10 mouse cellular contexts compared by ENCODE assay signal in the genomic region with DNA sequence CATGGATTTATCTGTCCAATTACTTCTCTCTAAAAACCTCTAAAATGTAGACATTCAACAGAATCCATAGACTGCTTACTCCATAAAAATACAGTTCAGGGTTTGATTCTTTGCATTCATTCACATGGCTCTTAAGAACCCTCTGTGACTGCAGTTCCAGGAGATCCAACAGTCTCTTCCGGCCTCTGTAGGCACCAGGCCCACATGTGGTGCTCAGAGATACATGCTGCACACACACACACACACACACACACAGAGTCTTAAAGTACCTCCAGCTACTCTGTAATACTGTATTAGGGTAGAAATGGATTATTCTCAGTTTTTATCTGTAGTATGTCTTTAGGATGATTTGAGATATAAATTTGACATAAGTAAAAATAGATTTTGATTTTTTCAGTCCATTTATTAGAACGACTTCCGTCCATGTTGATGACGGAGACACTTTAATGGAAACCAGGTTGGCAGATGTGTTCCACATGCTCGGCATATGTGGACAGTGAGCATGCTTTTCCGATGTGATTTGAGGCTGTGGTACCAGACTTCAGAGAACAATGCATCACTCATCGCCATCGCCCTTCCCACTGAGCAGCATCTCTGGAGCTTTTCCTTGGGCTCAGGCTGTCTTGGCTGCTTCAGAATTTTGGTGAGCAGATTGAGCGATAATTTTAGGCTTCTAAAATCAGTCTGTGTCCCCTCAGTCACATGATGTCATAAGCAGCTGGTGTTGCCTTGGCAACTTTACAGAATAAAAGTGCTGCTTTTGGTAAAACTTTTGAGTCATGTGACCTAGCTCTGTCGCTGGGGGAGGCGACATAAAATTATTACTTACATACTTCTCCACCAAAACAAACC. TPM values are rescaled to one million over a fixed set of nuclear protein-coding genes. Genes with fewer than 3 reads are reported as not detected.
DNase-seq lines count a peak whose midpoint lies in the region; ATAC-seq and TF ChIP-seq lines count a peak whose summit lies in the region.
"Had no signal": no experiment of that assay in that cellular context is flagged by ENCODE, and none has a peak within 500 bp of the region (broad histone marks: within the 10 kb centered on the region; RNA-seq: fewer than 3 reads in every experiment).

No protein-coding gene starts in this region.

- H3K27me3 ChIP-seq in lung, postnatal 0 days (replicated peaks; ENCODE audit: insufficient read depth, low read length) = no peaks in the 10 kb centered on the region
- no peaks in the 10 kb centered on the region for H3K27me3 ChIP-seq in forebrain, embryonic 16.5 days (replicated peaks; ENCODE audit: control insufficient read depth, insufficient read depth, low read length)
- no peaks in the 10 kb centered on the region for H3K27me3 ChIP-seq in midbrain, embryonic 10.5 days (ENCODE audit: low read depth, poor library complexity, severe bottlenecking)
- no peaks in the 10 kb centered on the region for H3K27me3 ChIP-seq in intestine, embryonic 15.5 days (replicated peaks)
- H3K27me3 ChIP-seq: heart, embryonic 13.5 days; midbrain, embryonic 12.5 days had no signal

- peak; percentile 15 for DNase-seq in lung, postnatal 0 days (ENCODE audit: low spot score)
- DNase-seq in lung, adult 2 months = no peak
- peak; percentile 32 to 47 for DNase-seq in layer of hippocampus, postnatal 25 days (ENCODE audit: extremely low spot score in 1 of 2, low spot score in 1 of 2)
- DNase-seq in right cerebral cortex, postnatal 36 days (ENCODE audit: low spot score in 2 of 2) = peak; percentile 77 to 86
- no peak for DNase-seq in midbrain, embryonic 10.5 days (ENCODE audit: low spot score)
- DNase-seq in spleen, postnatal 14 days (ENCODE audit: low spot score in 2 of 2) = no peak

- no peak overlapping the region for H3K9ac ChIP-seq in lung, postnatal 0 days (replicated peaks; ENCODE audit: low read depth)
- H3K9ac ChIP-seq in forebrain, embryonic 16.5 days (replicated peaks; ENCODE audit: low read depth, low read length) = no peak overlapping the region
- H3K9ac ChIP-seq in intestine, embryonic 15.5 days = no peak overlapping the region
- H3K9ac ChIP-seq: heart, embryonic 13.5 days; midbrain, embryonic 12.5 days had no signal

- no peak for TF ChIP-seq EP300 in lung, postnatal 0 days (IDR thresholded peaks at IDR 0.05)

- no peak for TF ChIP-seq CTCF in lung, postnatal 0 days (IDR thresholded peaks at IDR 0.05)
- TF ChIP-seq CTCF in lung, adult 2 months (IDR thresholded peaks at IDR 0.05; ENCODE audit: insufficient read depth, low read length) = no peak

- no peak overlapping the region for H3K27ac ChIP-seq in lung, postnatal 0 days (ENCODE audit: low read length)
- peak overlapping the region; percentile 29; the same call in 1 of the 2 replicates for H3K27ac ChIP-seq in forebrain, embryonic 16.5 days (ENCODE audit: low read length)
- H3K27ac ChIP-seq in midbrain, embryonic 10.5 days (replicated peaks) = no peak overlapping the region
- H3K27ac ChIP-seq in intestine, embryonic 15.5 days = no peak overlapping the region
- H3K27ac ChIP-seq: heart, embryonic 13.5 days; midbrain, embryonic 12.5 days had no signal

- H3K4me2 ChIP-seq in lung, postnatal 0 days (replicated peaks; ENCODE audit: low read depth, low read length) = no peak overlapping the region
- no peak overlapping the region for H3K4me2 ChIP-seq in forebrain, embryonic 16.5 days (ENCODE audit: low read length)
- no peak overlapping the region for H3K4me2 ChIP-seq in intestine, embryonic 15.5 days (replicated peaks)
- H3K4me2 ChIP-seq: heart, embryonic 13.5 days; midbrain, embryonic 12.5 days had no signal

- H3K4me1 ChIP-seq in lung, postnatal 0 days (ENCODE audit: insufficient read depth, low read depth, low read length) = no peaks in the 10 kb centered on the region
- no peaks in the 10 kb centered on the region for H3K4me1 ChIP-seq in lung, adult 2 months (ENCODE audit: control insufficient read depth, insufficient read depth, low read length)
- H3K4me1 ChIP-seq in forebrain, embryonic 16.5 days (replicated peaks; ENCODE audit: control insufficient read depth, insufficient read depth, low read length) = no peaks in the 10 kb centered on the region
- no peaks in the 10 kb centered on the region for H3K4me1 ChIP-seq in midbrain, embryonic 10.5 days
- 0 out of 2 replicates have a peak, but pooled peaks cover 3% of the 10 kb centered on the region for H3K4me1 ChIP-seq in intestine, embryonic 15.5 days (replicated peaks)
- H3K4me1 ChIP-seq: midbrain, embryonic 12.5 days had no signal

- TF ChIP-seq POLR2A in lung, adult 2 months (IDR thresholded peaks at IDR 0.05; ENCODE audit: borderline replicate concordance, extremely low read depth, low read depth, low read length) = no peak

- H3K36me3 ChIP-seq in lung, postnatal 0 days (ENCODE audit: insufficient read depth, low read length) = no peaks in the 10 kb centered on the region
- H3K36me3 ChIP-seq in forebrain, embryonic 16.5 days (ENCODE audit: control insufficient read depth, insufficient read depth) = no peaks in the 10 kb centered on the region
- no peaks in the 10 kb centered on the region for H3K36me3 ChIP-seq in midbrain, embryonic 10.5 days
- H3K36me3 ChIP-seq in intestine, embryonic 15.5 days = no peaks in the 10 kb centered on the region
- H3K36me3 ChIP-seq: heart, embryonic 13.5 days; midbrain, embryonic 12.5 days had no signal

- H3K4me3 ChIP-seq in lung, postnatal 0 days (ENCODE audit: low read depth, low read length) = no peak overlapping the region
- H3K4me3 ChIP-seq in lung, adult 2 months (replicated peaks; ENCODE audit: extremely low read depth, low read depth, low read length) = no peak overlapping the region
- no peak overlapping the region for H3K4me3 ChIP-seq in forebrain, embryonic 16.5 days (replicated peaks; ENCODE audit: low read length)
- no peak overlapping the region for H3K4me3 ChIP-seq in midbrain, embryonic 10.5 days
- H3K4me3 ChIP-seq in intestine, embryonic 15.5 days (replicated peaks) = no peak overlapping the region
- H3K4me3 ChIP-seq: heart, embryonic 13.5 days; midbrain, embryonic 12.5 days had no signal

- no peak for ATAC-seq in lung, postnatal 0 days
- peak; percentile 84 for ATAC-seq in forebrain, embryonic 16.5 days
- ATAC-seq in intestine, embryonic 15.5 days = no peak

- H3K9me3 ChIP-seq in lung, postnatal 0 days (ENCODE audit: low read length) = no peaks in the 10 kb centered on the region
- no peaks in the 10 kb centered on the region for H3K9me3 ChIP-seq in forebrain, embryonic 16.5 days (ENCODE audit: control insufficient read depth, low read length)
- peaks cover 7% of the 10 kb centered on the region; the same call in 1 of the 2 replicates for H3K9me3 ChIP-seq in midbrain, embryonic 10.5 days (replicated peaks)
- no peaks in the 10 kb centered on the region for H3K9me3 ChIP-seq in intestine, embryonic 15.5 days
- H3K9me3 ChIP-seq: heart, embryonic 13.5 days; midbrain, embryonic 12.5 days had no signal

- 56% methylated on average over 11 of the region's 11 CpGs for WGBS in lung, postnatal 0 days
- WGBS in lung, adult 2 months = 60% methylated on average over 11 of the region's 11 CpGs
- WGBS in forebrain, embryonic 16.5 days = 77% methylated on average over 11 of the region's 11 CpGs
- WGBS in midbrain, embryonic 10.5 days = 78% methylated on average over 11 of the region's 11 CpGs
- 59% methylated on average over 11 of the region's 11 CpGs for WGBS in intestine, embryonic 15.5 days

RNA-seq across cellular contexts. Expression of gene Mex3b, which starts 56.3 kb away (rescaled TPM):
- 6.5 and 7.7 TPM in 2 replicates for polyA plus RNA-seq in lung, postnatal 0 days (2015; fragmentation: Nextera tagmentation; extraction: Ambion mirVana)
- 11.1 and 12.2 TPM in 2 replicates for polyA plus RNA-seq in lung, adult 2 months (2012; rRNA removed)
- 41.7 and 52.7 TPM in 2 replicates for polyA plus RNA-seq in forebrain, embryonic 16.5 days (2015; fragmentation: Nextera tagmentation; extraction: Ambion mirVana)
- total RNA-seq in layer of hippocampus, postnatal 25 days (2021) = 10 to 100 TPM; 25.8 to 29.3 TPM
- polyA plus RNA-seq in midbrain, embryonic 10.5 days (2016; fragmentation: Nextera tagmentation; extraction: Ambion mirVana) = 23.2 and 24.7 TPM in 2 replicates
- 7.8 and 9.0 TPM in 2 replicates for polyA plus RNA-seq in intestine, embryonic 15.5 days (2015; fragmentation: Nextera tagmentation; extraction: Ambion mirVana)

Comparison
In these comparisons a context has a peak if more than half of its experiments do, and no peak if none do; other contexts are left out.
1. DNase-seq: peak in lung, postnatal 0 days (single experiment), layer of hippocampus, postnatal 25 days (2 of 2) and right cerebral cortex, postnatal 36 days (2 of 2); none in lung, adult 2 months (single experiment), midbrain, embryonic 10.5 days (single experiment) and spleen, postnatal 14 days (0 of 2).